Mouse (Mus musculus) kidney, adult 8-10 months (tissue): ENCODE measurements around the gene Bckdhb.
"Not testable (repeated sequence)": the region's sequence is repeated elsewhere in the genome, so short reads cannot be mapped to it uniquely, and the experiment has no call there.

ENCODE experiments used
- DNase-seq, 2 experiments: peaks; one replicate each; pipeline ENCODE4 v3.0.0; 2022

Gene Bckdhb

GRCm38 (mm10) chr9:83964376-83964775, 39.4 kb downstream of the Bckdhb start:
- no peak for DNase-seq

DNA sequence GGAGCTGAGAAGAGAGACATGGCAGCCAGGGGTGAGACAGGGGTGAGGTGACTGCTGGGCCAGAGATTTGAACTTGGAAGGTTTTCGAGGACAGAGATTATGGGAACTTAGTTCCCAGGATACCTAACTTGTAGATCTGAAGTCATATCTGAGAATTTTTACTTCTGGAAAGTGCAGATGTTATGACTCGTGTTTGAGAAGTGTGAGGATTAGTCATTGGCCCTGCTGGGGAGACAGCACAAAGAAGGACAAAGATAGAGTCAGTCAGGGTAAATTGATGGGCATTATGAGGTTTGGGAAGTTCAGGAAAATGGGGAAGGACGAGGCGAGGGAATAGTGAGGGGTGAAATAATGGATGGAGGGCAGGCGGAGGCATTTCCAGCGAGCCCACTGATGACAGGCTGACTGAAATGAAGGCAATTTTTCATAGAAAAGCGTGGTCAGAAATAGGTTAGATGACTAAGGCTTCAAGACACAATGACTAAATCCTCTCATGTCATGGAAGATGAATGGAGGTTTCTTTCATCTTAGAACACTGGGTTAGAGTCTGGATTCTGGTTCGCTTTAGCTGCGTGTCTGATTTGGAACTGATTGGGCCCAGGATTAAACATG, 42.6 kb downstream of the Bckdhb start:
- DNase-seq = no peak

DNA sequence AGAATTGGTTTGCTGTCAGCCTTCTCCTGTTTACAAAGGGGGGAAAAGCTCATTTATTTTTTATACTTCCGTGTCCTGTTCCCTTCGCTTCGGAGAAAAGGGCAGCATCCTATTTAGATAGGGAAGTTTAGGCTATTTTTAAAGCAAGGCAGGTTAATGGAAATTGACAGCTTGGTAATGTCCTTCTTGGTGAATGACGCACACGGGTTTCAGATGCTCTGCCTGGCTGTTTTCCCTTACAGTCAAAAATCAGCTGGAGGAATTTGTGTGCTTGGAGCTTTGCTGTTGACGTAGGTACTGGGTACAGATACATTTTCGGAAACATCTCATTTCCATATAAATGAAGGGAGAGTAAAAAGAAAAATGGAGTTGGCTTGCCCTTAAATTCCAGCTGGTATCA, 44.4 kb downstream of the Bckdhb start:
- DNase-seq = no peak

- DNase-seq = no peak
These were observed 48.5 kb downstream of the Bckdhb start for GRCm38 (mm10) chr9:83973467-83973866.

DNA sequence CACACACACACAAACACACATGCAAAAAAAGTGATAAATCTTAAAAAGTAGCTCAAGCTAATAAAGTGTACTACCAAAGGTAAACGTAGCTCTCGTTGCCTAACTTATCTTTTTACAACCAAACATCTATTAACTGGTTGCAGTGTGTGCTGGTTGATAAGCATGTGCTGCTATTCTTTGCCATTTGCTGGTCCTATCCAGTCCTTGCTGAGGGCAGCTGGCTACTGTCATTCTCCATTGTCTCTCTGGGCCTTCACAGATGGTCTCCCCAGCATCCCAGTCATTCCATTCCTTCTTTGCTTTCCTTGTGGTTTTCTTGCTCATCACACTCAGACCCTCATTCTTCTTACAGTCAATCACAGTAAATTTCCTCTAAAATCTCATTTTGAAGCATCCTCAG, 50.9 kb downstream of the Bckdhb start:
- no peak for DNase-seq

DNA sequence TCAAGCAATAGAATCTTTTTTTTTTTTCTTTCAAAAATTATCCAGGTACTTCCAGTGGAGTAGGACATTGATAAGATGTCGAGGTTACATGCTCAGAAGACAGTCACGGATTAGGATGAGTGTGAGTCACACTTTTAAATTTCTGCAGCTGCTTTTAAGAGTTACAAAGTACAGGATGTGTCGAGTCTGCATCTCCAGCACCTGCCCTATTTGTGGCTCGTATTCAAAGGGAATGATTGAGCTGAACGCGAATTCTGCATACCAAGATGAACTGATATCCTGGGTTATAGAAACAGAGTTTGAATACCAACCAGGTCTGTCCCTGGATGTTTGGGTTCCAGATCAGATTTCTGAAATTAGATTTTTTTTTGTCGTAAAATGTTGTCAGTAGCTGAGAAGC, 56.3 kb downstream of the Bckdhb start:
- DNase-seq = no peak

GRCm38 (mm10) chr9:84008961-84009360, 84.0 kb downstream of the Bckdhb start:
- DNase-seq = no peak

GRCm38 (mm10) chr9:84011146-84011545, 86.2 kb downstream of the Bckdhb start:
- DNase-seq = peak; percentile 29 to 56

- not testable (repeated sequence) for DNase-seq
These were observed 93.2 kb downstream of the Bckdhb start for GRCm38 (mm10) chr9:84018141-84018540.

- no peak for DNase-seq
These were observed 94.7 kb downstream of the Bckdhb start for GRCm38 (mm10) chr9:84019627-84020026.

GRCm38 (mm10) chr9:84021189-84021588, 96.2 kb downstream of the Bckdhb start:
- DNase-seq = no peak

- no peak for DNase-seq
These were observed 103.2 kb downstream of the Bckdhb start for GRCm38 (mm10) chr9:84028120-84028519.

DNA sequence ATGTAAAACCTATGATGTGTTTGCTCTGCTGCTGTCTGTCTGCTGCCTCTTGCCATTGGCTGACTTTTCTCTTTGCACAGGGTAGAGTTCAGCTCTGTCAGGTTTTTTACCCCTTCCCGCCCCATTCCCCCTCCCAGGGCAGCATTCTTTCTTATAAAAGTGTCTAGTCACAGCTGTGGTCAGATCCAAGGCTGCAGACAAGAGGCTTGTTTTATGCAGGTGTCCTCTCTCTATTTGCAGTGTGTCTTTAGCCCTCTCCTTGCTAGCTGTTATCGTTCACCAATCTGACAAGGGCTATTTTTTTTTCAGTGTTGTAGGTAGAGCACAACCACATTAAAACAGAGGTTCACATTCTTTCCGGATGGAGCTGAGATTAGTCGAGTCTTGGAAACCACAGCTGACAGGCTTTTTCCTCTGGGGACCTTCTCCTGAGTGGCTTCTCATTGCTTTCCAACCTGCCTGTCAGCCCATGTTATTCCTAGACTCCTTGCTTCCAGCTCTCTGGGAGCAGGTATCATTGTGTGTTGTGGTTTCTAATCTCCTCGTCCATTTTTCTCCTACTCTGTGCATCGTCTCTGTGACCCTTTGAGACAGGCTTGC, 105.8 kb downstream of the Bckdhb start:
- DNase-seq = no peak

DNA sequence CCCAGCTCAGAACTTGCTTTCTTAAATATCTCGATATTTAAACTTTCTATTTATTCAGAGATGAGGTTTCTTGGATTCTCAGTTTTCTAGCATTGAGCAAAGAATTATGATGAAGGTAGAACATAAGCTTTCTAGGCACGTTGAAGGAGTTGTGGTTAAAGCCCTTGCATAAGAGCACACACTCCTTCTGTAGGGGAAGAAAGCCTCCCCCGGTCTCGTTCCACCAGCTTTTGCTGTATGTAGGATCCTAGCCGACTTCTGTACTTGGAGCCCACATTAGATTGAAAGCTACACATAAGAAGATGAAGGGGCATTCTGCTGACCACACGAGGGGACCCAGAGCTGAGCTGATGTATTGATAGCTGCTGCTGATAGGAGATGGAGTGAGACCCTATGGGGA, 106.5 kb downstream of the Bckdhb start:
- no peak for DNase-seq

GRCm38 (mm10) chr9:84032669-84033341, 107.9 kb downstream of the Bckdhb start:
- DNase-seq = no peak

DNA sequence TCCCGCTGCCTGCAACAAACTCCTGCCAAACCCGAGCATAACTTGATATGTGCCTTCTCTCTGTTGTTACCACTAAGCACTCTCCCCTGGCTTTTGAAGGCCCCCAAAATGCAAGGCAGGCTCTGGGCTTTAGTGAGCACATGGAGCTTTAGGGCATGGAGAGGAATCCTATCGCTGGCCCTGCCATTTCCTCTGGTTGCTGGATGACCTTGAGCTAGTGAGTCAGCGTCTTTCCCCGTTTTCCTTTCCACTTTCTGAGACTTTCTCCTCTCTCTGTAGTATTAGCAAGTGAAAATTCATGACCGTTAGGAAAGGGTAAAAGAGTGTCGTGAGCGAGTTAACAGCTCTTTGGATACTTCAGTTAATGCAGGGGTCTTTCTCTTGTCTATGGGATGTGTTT, 111.1 kb downstream of the Bckdhb start:
- DNase-seq = no peak

- DNase-seq = no peak
These were observed 112.3 kb downstream of the Bckdhb start for GRCm38 (mm10) chr9:84037224-84037623.

DNA sequence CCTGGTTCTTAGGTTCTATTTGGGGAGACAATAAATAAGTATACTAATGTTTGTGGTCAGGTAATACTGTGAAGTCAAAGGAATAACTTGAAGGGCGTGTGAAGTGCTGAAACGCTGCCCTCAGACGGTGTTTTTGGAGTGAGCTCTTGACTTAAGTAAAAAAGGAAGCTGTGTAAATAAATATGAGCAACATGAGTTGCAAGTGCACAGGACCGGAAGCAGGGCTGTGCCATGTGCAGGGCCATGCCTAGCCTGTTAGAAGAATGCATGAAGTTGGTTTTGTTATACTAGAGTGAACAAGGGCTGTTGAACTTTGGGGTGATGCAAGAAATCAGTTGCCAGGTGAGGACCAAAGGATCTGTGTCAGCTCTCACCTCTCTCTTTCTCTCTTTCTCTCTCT, 114.0 kb downstream of the Bckdhb start:
- DNase-seq = no peak

GRCm38 (mm10) chr9:84040376-84040775, 115.4 kb downstream of the Bckdhb start:
- no peak for DNase-seq

DNA sequence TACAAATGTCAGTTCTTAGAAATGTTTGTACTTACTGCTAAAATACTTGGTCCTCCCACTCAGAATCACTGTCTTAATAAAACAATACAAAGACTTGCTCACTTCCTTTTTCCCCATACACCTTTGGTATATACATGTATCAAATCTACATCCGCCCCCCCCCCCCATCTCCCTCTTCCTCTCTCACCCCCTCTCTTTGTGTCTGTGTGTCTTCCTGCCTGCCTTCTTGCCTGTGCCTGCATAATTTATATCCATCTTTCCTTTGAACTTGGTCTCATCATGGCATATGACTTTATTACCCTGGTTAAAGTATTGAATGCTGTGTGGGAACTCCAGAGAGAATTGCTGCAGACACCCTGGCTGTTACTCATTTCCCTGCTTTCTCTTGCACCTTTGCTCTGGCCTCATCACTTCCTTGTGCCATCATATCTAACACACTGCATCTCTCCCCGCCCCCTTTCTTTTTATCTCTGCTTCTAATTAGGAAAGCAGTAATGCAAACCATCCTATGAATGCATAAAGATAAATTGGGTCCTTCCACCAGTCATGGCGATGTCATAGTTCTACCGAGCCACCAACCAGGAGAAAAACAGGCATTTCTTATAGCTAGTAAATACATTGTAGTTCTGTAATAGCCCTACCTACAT, 116.8 kb downstream of the Bckdhb start:
- no peak for DNase-seq

DNA sequence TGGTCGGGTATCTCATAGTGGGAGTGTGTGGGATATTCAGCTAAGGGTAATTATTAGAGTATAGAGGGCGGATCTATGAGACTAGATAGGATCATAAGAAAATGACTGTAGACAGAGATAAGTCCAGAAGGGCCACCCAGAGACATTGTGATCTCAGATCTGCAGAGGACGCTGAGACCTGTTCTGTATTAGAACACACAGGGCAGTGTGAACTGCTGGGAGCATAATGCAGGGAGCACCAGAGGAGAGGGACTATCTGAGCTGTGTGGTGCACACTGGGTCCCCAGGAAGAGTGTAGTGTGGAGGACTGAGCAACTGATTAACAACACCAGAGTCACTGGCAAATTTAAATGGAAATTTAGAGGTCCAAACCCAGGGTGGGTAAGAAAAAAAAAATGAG, 117.6 kb downstream of the Bckdhb start:
- no peak for DNase-seq

GRCm38 (mm10) chr9:84044136-84044535, 119.2 kb downstream of the Bckdhb start:
- DNase-seq = no peak

GRCm38 (mm10) chr9:84045632-84046031, 120.7 kb downstream of the Bckdhb start:
- DNase-seq = no peak

GRCm38 (mm10) chr9:84046334-84046733, 121.4 kb downstream of the Bckdhb start:
- DNase-seq = no peak
